Mouse (Mus musculus) lung, embryonic 16.5 days (tissue): ENCODE measurements around the gene Mug2. TPM values are rescaled to one million over a fixed set of nuclear protein-coding genes. Genes with fewer than 3 reads are reported as not detected.
"Not testable (repeated sequence)": the region's sequence is repeated elsewhere in the genome, so short reads cannot be mapped to it uniquely, and the experiment has no call there.

Source experiments
- ATAC-seq: fragments of 200-750 bp; cut with Nextera tagmentation; 2 replicates; pipeline ENCODE4 v1.8.0; 2017; ENCODE audit warnings: low read depth, mild to moderate bottlenecking, moderate library complexity
- H3K27ac ChIP-seq: fragments of 300-500 bp; sonication (generic); 2 replicates; pipeline ENCODE4 v1.5.1; 2014; ENCODE audit warnings: mild to moderate bottlenecking, control low read depth, low read length
- H3K27me3 ChIP-seq: fragments of 300-500 bp; sonication (generic); 2 replicates; pipeline ENCODE4 v1.6.1; 2014; ENCODE audit warnings: low read depth, low read length, mixed read lengths; ENCODE audit not compliant: control insufficient read depth, insufficient read depth
- H3K36me3 ChIP-seq: fragments of 300-500 bp; sonication (generic); 2 replicates; pipeline ENCODE4 v1.6.1; 2014; ENCODE audit warnings: low read length; ENCODE audit not compliant: control insufficient read depth, insufficient read depth
- H3K4me1 ChIP-seq: fragments of 300-500 bp; sonication (generic); replicated peaks from 2 replicates; pipeline ENCODE4 v1.6.1; 2014; ENCODE audit warnings: low read length, mixed read lengths; ENCODE audit not compliant: control insufficient read depth, insufficient read depth
- H3K4me2 ChIP-seq: fragments of 300-500 bp; sonication (generic); 2 replicates; pipeline ENCODE4 v1.6.1; 2014; ENCODE audit warnings: low read depth, low read length, control low read depth
- H3K4me3 ChIP-seq: fragments of 300-500 bp; sonication (generic); 2 replicates; pipeline ENCODE4 v1.5.1; 2014; ENCODE audit warnings: mild to moderate bottlenecking, low read length, control low read depth
- H3K9ac ChIP-seq: fragments of 300-500 bp; sonication (generic); 2 replicates; pipeline ENCODE4 v1.6.1; 2014; ENCODE audit warnings: low read length, control low read depth
- H3K9me3 ChIP-seq: fragments of 300-500 bp; sonication (generic); 2 replicates; pipeline ENCODE4 v1.6.1; 2016; ENCODE audit warnings: low read length; ENCODE audit not compliant: control insufficient read depth
- WGBS: fragments of 180-500 bp; shearing (Covaris S2); extraction: QIAGEN DNeasy Blood & Tissue Kit; methylation state at CpG from one replicate; pipeline ENCODE4 v1.1.7; 2014; 5-methylcytosine and 5-hydroxymethylcytosine counted together
- polyA plus RNA-seq: library from polyadenylated mRNA; unstranded; fragments of >200 nt; fragmentation: Nextera tagmentation; extraction: Ambion mirVana; gene quantifications from 2 replicates; pipeline ENCODE4 v1.2.1, GENCODE M21; 2015

Mug2 gene
- not detected in 2 replicates for polyA plus RNA-seq

GRCm38 (mm10) chr6:122006461-122006860, at the start of gene Mug2:
TSS of gene Mug2 (plus strand) at chr6:122006761.
- ATAC-seq, H3K4me1 ChIP-seq, H3K9ac ChIP-seq, H3K4me3 ChIP-seq, H3K4me2 ChIP-seq, H3K9me3 ChIP-seq, H3K27ac ChIP-seq, H3K27me3 ChIP-seq, H3K36me3 ChIP-seq: not testable (repeated sequence)
- no CpG with 5 or more reads among the region's 3 CpGs for WGBS

- H3K9me3 ChIP-seq, H3K9ac ChIP-seq, H3K27ac ChIP-seq, H3K4me1 ChIP-seq, H3K4me3 ChIP-seq, H3K27me3 ChIP-seq, H3K36me3 ChIP-seq, ATAC-seq, H3K4me2 ChIP-seq: not testable (repeated sequence)
- WGBS, result 89% methylated on average over 16 of the region's 16 CpGs
These were observed 48.7 kb upstream of the Mug2 start for GRCm38 (mm10) chr6:121957803-121958349.

GRCm38 (mm10) chr6:121975701-121976100, 30.9 kb upstream of the Mug2 start:
- Histone ChIP-seq H3K9ac (no peak overlapping the region), H3K27me3 (no peaks in the 10 kb centered on the region), H3K4me3 (no peak overlapping the region), H3K4me2 (no peak overlapping the region), H3K9me3 (no peaks in the 10 kb centered on the region), H3K27ac (no peak overlapping the region), H3K4me1 (no peaks in the 10 kb centered on the region), H3K36me3 (no peaks in the 10 kb centered on the region)
- 76% methylated on average over 7 of the region's 7 CpGs for WGBS
- no peak for ATAC-seq

GRCm38 (mm10) chr6:122100904-122101303, 94.3 kb downstream of the Mug2 start:
- H3K9ac ChIP-seq, result no peak overlapping the region
- H3K4me2 ChIP-seq, result no peak overlapping the region
- no peak for ATAC-seq
- H3K4me3 ChIP-seq, result no peak overlapping the region
- 69% methylated on average over 4 of the region's 4 CpGs for WGBS
- no peaks in the 10 kb centered on the region for H3K27me3 ChIP-seq
- H3K9me3 ChIP-seq, result no peaks in the 10 kb centered on the region; the same call in 1 of the 2 replicates
- no peak overlapping the region for H3K27ac ChIP-seq
- H3K4me1 ChIP-seq, result no peaks in the 10 kb centered on the region
- H3K36me3 ChIP-seq, result no peaks in the 10 kb centered on the region

GRCm38 (mm10) chr6:122101671-122102070, 95.1 kb downstream of the Mug2 start:
- Histone ChIP-seq H3K27ac (no peak overlapping the region), H3K36me3 (no peaks in the 10 kb centered on the region), H3K9ac (no peak overlapping the region), H3K9me3 (no peaks in the 10 kb centered on the region; the same call in 1 of the 2 replicates), H3K4me2 (no peak overlapping the region), H3K4me1 (no peaks in the 10 kb centered on the region), H3K4me3 (no peak overlapping the region), H3K27me3 (no peaks in the 10 kb centered on the region)
- no peak for ATAC-seq
- WGBS, result 62% methylated on average over 1 of the region's 1 CpGs

GRCm38 (mm10) chr6:122116963-122117362, 110.4 kb downstream of the Mug2 start:
- Histone ChIP-seq H3K4me1 (no peaks in the 10 kb centered on the region), H3K36me3 (no peaks in the 10 kb centered on the region), H3K9me3 (no peaks in the 10 kb centered on the region), H3K27ac (no peak overlapping the region), H3K4me3 (no peak overlapping the region), H3K9ac (no peak overlapping the region), H3K27me3 (no peaks in the 10 kb centered on the region), H3K4me2 (no peak overlapping the region)
- no peak for ATAC-seq
- 90% methylated on average over 24 of the region's 24 CpGs for WGBS

GRCm38 (mm10) chr6:122129521-122129920, 123.0 kb downstream of the Mug2 start:
- Histone ChIP-seq H3K27ac (no peak overlapping the region), H3K4me1 (no peaks in the 10 kb centered on the region), H3K9ac (no peak overlapping the region), H3K36me3 (no peaks in the 10 kb centered on the region), H3K9me3 (no peaks in the 10 kb centered on the region; the same call in 1 of the 2 replicates), H3K4me2 (no peak overlapping the region), H3K4me3 (no peak overlapping the region), H3K27me3 (no peaks in the 10 kb centered on the region)
- WGBS, result 45% methylated on average over 2 of the region's 2 CpGs
- no peak for ATAC-seq

Other genes with a start within 250 kb of the Mug2 start
- not detected in 2 replicates for gene Mug1, start 168.2 kb upstream of the Mug2 start, polyA plus RNA-seq